Comparison of ENCODE assay signal across 8 mouse cellular contexts in the genomic region with DNA sequence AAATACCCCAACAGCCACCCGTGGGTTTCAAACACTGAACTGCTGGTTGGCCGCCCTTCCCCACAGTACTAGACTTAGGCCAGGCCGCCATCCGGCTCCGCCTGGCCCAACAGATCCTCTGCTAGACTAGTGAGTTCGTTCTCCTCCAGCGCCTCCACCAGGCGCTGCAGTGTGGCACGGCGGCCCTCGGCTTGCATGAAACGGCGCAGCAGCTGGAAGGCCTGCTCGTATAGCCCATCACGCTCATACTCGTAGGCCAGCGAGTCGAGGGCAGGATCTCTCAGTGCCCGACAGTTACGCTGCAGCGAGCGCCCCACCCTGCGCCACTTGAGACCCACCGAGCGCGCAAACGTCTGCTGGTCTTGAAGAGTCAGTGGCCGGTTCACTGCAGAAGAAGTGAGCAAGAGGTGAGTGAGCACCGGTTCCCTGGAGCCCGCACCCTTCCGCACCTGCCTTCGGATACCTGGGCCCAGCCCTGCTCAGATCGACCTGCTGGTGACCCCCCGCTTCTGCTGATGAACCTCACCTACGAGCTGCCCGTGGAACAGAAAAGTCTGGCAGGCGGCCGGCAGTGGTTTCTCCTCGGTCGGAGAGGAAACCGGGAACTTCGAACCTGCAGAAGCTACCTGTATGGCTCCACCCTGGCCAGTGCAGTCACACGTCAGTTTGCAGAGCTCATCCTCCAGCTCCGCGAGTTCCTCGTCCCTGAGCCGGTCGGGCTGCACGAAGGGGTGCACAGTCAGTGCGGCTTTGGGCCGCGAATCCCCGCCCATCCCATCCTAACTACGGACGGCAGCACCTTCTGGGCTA. TPM values are rescaled to one million over a fixed set of nuclear protein-coding genes. Genes with fewer than 3 reads are reported as not detected.
DNase-seq lines count a peak whose midpoint lies in the region; ATAC-seq and TF ChIP-seq lines count a peak whose summit lies in the region.

No protein-coding gene starts in this region.

- H3K4me3 ChIP-seq in E14TG2a.4 (replicated peaks; ENCODE audit: low read length), result peak overlapping the region; percentile 78
- peak overlapping the region; percentile 57 for H3K4me3 ChIP-seq in embryonic facial prominence, embryonic 10.5 days
- peak overlapping the region; percentile 33 for H3K4me3 ChIP-seq in intestine, embryonic 15.5 days (replicated peaks)

- peaks cover 86% of the 10 kb centered on the region for H3K27me3 ChIP-seq in E14TG2a.4 (ENCODE audit: insufficient read depth, low read length)
- peaks cover 96% of the 10 kb centered on the region for H3K27me3 ChIP-seq in embryonic facial prominence, embryonic 10.5 days (replicated peaks; ENCODE audit: low read depth, poor library complexity, severe bottlenecking)
- peaks cover 16% of the 10 kb centered on the region for H3K27me3 ChIP-seq in intestine, embryonic 15.5 days (replicated peaks)

- 0 out of 2 replicates have a peak, but pooled peaks cover 3% of the 10 kb centered on the region for H3K9me3 ChIP-seq in E14TG2a.4 (ENCODE audit: low read length)
- H3K9me3 ChIP-seq in embryonic facial prominence, embryonic 10.5 days, result no peaks in the 10 kb centered on the region; the same call in 1 of the 2 replicates
- H3K9me3 ChIP-seq in intestine, embryonic 15.5 days, result no peaks in the 10 kb centered on the region

- no peak overlapping the region for H3K27ac ChIP-seq in embryonic facial prominence, embryonic 10.5 days (replicated peaks)
- no peak overlapping the region for H3K27ac ChIP-seq in intestine, embryonic 15.5 days

- TF ChIP-seq CTCF in E14TG2a.4 (conservative IDR thresholded peaks at IDR 0.05; ENCODE audit: low read length), result no peak

- no peaks in the 10 kb centered on the region for H3K36me3 ChIP-seq in E14TG2a.4 (ENCODE audit: insufficient read depth, low read length)
- no peaks in the 10 kb centered on the region for H3K36me3 ChIP-seq in embryonic facial prominence, embryonic 10.5 days (replicated peaks)
- H3K36me3 ChIP-seq in intestine, embryonic 15.5 days, result no peaks in the 10 kb centered on the region

- peak overlapping the region; percentile 34 for H3K9ac ChIP-seq in intestine, embryonic 15.5 days

- peak; percentile 9 for ATAC-seq in intestine, embryonic 15.5 days
- ATAC-seq in megakaryocyte, adult 5-6 weeks (ENCODE audit: poor library complexity, severe bottlenecking), result peak; percentile 13
- ATAC-seq in megakaryocyte progenitor cell, adult 5-6 weeks (replicated peaks; ENCODE audit: poor library complexity), result no peak; the same call in 1 of the 2 replicates

- 2% methylated on average over 55 of the region's 55 CpGs for WGBS in embryonic facial prominence, embryonic 10.5 days
- WGBS in intestine, embryonic 15.5 days, result 13% methylated on average over 55 of the region's 55 CpGs

- peak; percentile 38 for DNase-seq in cerebellum, adult 11-12 months
- DNase-seq in cerebellum, postnatal 4 days (ENCODE audit: low spot score in 2 of 2), result no peak
- peak; percentile 70 for DNase-seq in embryonic facial prominence, embryonic 10.5 days (ENCODE audit: low spot score)
- no peak for DNase-seq in c-Kit-positive CD71-positive TER-119-positive erythroid progenitor cells, embryonic 14.5 days (ENCODE audit: low spot score)

- H3K4me2 ChIP-seq in intestine, embryonic 15.5 days (replicated peaks), result peak overlapping the region; percentile 82

- peaks cover 76% of the 10 kb centered on the region for H3K4me1 ChIP-seq in E14TG2a.4 (replicated peaks; ENCODE audit: low read depth, low read length)
- H3K4me1 ChIP-seq in embryonic facial prominence, embryonic 10.5 days, result peaks cover 34% of the 10 kb centered on the region
- peaks cover 29% of the 10 kb centered on the region for H3K4me1 ChIP-seq in intestine, embryonic 15.5 days (replicated peaks)

RNA-seq across cellular contexts. Expression of gene B3gnt9, which starts 4.2 kb away (rescaled TPM):
- polyA plus RNA-seq in embryonic facial prominence, embryonic 10.5 days (2016; fragmentation: Nextera tagmentation; extraction: Ambion mirVana), result 1.6 and 1.7 TPM in 2 replicates
- 18.8 and 19.5 TPM in 2 replicates for polyA plus RNA-seq in intestine, embryonic 15.5 days (2015; fragmentation: Nextera tagmentation; extraction: Ambion mirVana)
- total RNA-seq in megakaryocyte, adult 5-6 weeks (2015), result 0.31 TPM in 1 of 2 replicates, not detected in the other
- 0.15 TPM in 1 of 2 replicates, not detected in the other for total RNA-seq in megakaryocyte, adult 5-6 weeks (2017)
- 0.22 and 0.27 TPM in 2 replicates for total RNA-seq in megakaryocyte progenitor cell, adult 5-6 weeks (2015)
- 0.17 and 0.37 TPM in 2 replicates for total RNA-seq in megakaryocyte progenitor cell, adult 5-6 weeks (2017)

RNA-seq across cellular contexts. Expression of gene Tradd, which starts 5.3 kb away (rescaled TPM):
- 14.6 and 16.7 TPM in 2 replicates for polyA plus RNA-seq in embryonic facial prominence, embryonic 10.5 days (2016; fragmentation: Nextera tagmentation; extraction: Ambion mirVana)
- 36.7 and 39.2 TPM in 2 replicates for polyA plus RNA-seq in intestine, embryonic 15.5 days (2015; fragmentation: Nextera tagmentation; extraction: Ambion mirVana)
- total RNA-seq in megakaryocyte, adult 5-6 weeks (2015), result 10.6 and 11.1 TPM in 2 replicates
- 13.3 and 13.5 TPM in 2 replicates for total RNA-seq in megakaryocyte, adult 5-6 weeks (2017)
- total RNA-seq in megakaryocyte progenitor cell, adult 5-6 weeks (2015), result 7.0 and 8.7 TPM in 2 replicates
- 14.2 and 15.4 TPM in 2 replicates for total RNA-seq in megakaryocyte progenitor cell, adult 5-6 weeks (2017)

RNA-seq across cellular contexts. Expression of gene Fbxl8, which starts 5.3 kb away (rescaled TPM):
- 0.63 and 0.92 TPM in 2 replicates for polyA plus RNA-seq in embryonic facial prominence, embryonic 10.5 days (2016; fragmentation: Nextera tagmentation; extraction: Ambion mirVana)
- 4.4 and 5.0 TPM in 2 replicates for polyA plus RNA-seq in intestine, embryonic 15.5 days (2015; fragmentation: Nextera tagmentation; extraction: Ambion mirVana)
- total RNA-seq in megakaryocyte, adult 5-6 weeks (2015), result 4.1 and 6.3 TPM in 2 replicates
- total RNA-seq in megakaryocyte, adult 5-6 weeks (2017), result 3.3 and 3.6 TPM in 2 replicates
- 2.3 and 3.2 TPM in 2 replicates for total RNA-seq in megakaryocyte progenitor cell, adult 5-6 weeks (2015)
- total RNA-seq in megakaryocyte progenitor cell, adult 5-6 weeks (2017), result 1.2 and 2.3 TPM in 2 replicates

RNA-seq across cellular contexts. Expression of gene Hsf4, which starts 10.5 kb away (rescaled TPM):
- 0.21 TPM in 1 of 2 replicates, not detected in the other for polyA plus RNA-seq in embryonic facial prominence, embryonic 10.5 days (2016; fragmentation: Nextera tagmentation; extraction: Ambion mirVana)
- 0.10 and 0.11 TPM in 2 replicates for polyA plus RNA-seq in intestine, embryonic 15.5 days (2015; fragmentation: Nextera tagmentation; extraction: Ambion mirVana)
- 0.22 TPM in 1 of 2 replicates, not detected in the other for total RNA-seq in megakaryocyte, adult 5-6 weeks (2015)
- total RNA-seq in megakaryocyte, adult 5-6 weeks (2017), result not detected in 2 replicates
- total RNA-seq in megakaryocyte progenitor cell, adult 5-6 weeks (2015), result not detected in 2 replicates
- total RNA-seq in megakaryocyte progenitor cell, adult 5-6 weeks (2017), result not detected in 2 replicates

RNA-seq across cellular contexts. Expression of gene Nol3, which starts 16.8 kb away (rescaled TPM):
- polyA plus RNA-seq in embryonic facial prominence, embryonic 10.5 days (2016; fragmentation: Nextera tagmentation; extraction: Ambion mirVana), result 0.62 and 0.69 TPM in 2 replicates
- polyA plus RNA-seq in intestine, embryonic 15.5 days (2015; fragmentation: Nextera tagmentation; extraction: Ambion mirVana), result 1.0 and 1.2 TPM in 2 replicates
- total RNA-seq in megakaryocyte, adult 5-6 weeks (2015), result not detected in 2 replicates
- total RNA-seq in megakaryocyte, adult 5-6 weeks (2017), result 0.07 TPM in 1 of 2 replicates, not detected in the other
- not detected in 2 replicates for total RNA-seq in megakaryocyte progenitor cell, adult 5-6 weeks (2015)
- 0.04 TPM in 1 of 2 replicates, not detected in the other for total RNA-seq in megakaryocyte progenitor cell, adult 5-6 weeks (2017)

Comparison
In these comparisons a context has a peak if more than half of its experiments do, and no peak if none do; other contexts are left out.
1. DNase-seq: peak in cerebellum, adult 11-12 months (single experiment) and embryonic facial prominence, embryonic 10.5 days (single experiment); none in cerebellum, postnatal 4 days (0 of 2) and c-Kit-positive CD71-positive TER-119-positive erythroid progenitor cells, embryonic 14.5 days (single experiment).
2. Peak in every context shown above with its lines, with median percentiles within 50 percentile points of each other: H3K4me3 ChIP-seq.